Mouse (Mus musculus): ENCODE data around the gene Alox8. TPM values are rescaled to one million over a fixed set of nuclear protein-coding genes. Genes with fewer than 3 reads are reported as not detected.

Alox8 gene
- total RNA-seq, 1 experiment = 1.6 TPM

DNA sequence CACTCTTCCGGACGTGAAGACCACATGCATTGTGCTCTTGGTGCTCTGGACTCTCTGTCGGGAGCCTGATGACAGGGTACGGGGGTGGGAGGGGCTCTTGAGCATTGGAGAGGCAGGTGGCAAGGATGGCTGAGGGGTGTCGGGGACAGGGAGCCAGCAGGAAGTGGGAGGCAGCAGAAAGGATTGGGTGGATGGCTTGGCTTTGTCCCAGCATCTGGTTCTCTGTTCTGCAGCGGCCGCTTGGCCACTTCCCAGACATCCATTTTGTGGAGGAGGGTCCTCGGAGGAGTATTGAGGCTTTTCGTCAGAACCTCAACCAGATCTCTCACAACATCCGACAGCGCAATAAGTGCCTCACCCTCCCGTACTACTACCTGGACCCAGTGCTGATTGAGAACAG lies 28.3 kb downstream of the Alox8 start:
- Histone ChIP-seq H3K9ac (ENCODE audit: insufficient read depth, low read depth, low read length, poor library complexity, severe bottlenecking) (no peak overlapping the region), H3K9me3 (ENCODE audit: control insufficient read depth, insufficient read depth, low read depth, low read length) (no peaks in the 10 kb centered on the region), H3K36me3 (ENCODE audit: control insufficient read depth, insufficient read depth, low read length, poor library complexity, severe bottlenecking) (no peaks in the 10 kb centered on the region), H3K4me1 (ENCODE audit: control insufficient read depth in 2 of 2, insufficient read depth in 2 of 2, low read length in 2 of 2, poor library complexity in 1 of 2) (peaks cover 0 to 3% of the 10 kb centered on the region in 2 experiments; a peak in 2 of 4 replicates), H3K4me3 (ENCODE audit: insufficient read depth in 1 of 2, low read depth in 1 of 2, low read length in 2 of 2, poor library complexity in 1 of 2, severe bottlenecking in 1 of 2) (no peak overlapping the region), H3K27ac (ENCODE audit: insufficient read depth, low read depth, low read length, poor library complexity, severe bottlenecking) (no peak overlapping the region)
- DNase-seq (ENCODE audit: low read depth, low spot score) = no peak
- TF ChIP-seq ZC3H11A (IDR thresholded peaks at IDR 0.05; ENCODE audit: borderline replicate concordance, low read depth, low read length) = no peak
- TF ChIP-seq MAFK (IDR thresholded peaks at IDR 0.05; ENCODE audit: insufficient read depth, low read depth, low read length) = no peak
- TF ChIP-seq HCFC1 (IDR thresholded peaks at IDR 0.05; ENCODE audit: borderline replicate concordance, insufficient read depth, low read length) = no peak
- TF ChIP-seq CHD2 (IDR thresholded peaks at IDR 0.05; ENCODE audit: low read depth, low read length) = no peak
- in situ Hi-C loops (cut with MboI; ENCODE audit: low sequenced_read_pairs in 2 of 2, unreplicated experiment in 2 of 2) = no loop called here

DNA sequence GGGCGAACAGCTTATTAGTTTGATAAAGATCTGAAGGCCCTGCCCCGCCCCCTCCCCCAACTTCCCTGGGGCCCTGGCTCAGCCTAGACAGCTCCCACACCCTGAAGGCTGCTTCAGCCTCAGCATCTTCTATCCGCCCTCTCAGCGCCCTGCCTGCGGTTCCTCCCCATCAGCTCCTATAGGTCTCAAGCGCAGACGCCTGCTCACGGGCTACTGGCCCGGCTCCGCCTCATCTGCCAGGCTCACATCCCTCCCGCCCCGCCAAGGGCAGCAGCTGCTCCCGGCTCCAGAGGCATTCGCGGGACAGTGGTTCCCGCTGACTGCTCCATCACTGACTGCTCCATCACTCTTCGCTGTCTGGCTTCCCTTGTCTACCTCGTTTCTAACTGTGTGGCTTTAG lies 40.8 kb downstream of the Alox8 start, which contains the start of gene Alox12b:
TSS of gene Alox12b (plus strand) at position 190 of the 400 bp plus-strand sequence.
- TF ChIP-seq ZC3H11A (IDR thresholded peaks at IDR 0.05; ENCODE audit: borderline replicate concordance, low read depth, low read length) = no peak
- no peak for TF ChIP-seq HCFC1 (IDR thresholded peaks at IDR 0.05; ENCODE audit: borderline replicate concordance, insufficient read depth, low read length)
- TF ChIP-seq CHD2 (IDR thresholded peaks at IDR 0.05; ENCODE audit: low read depth, low read length) = no peak
- no peak for TF ChIP-seq ZNF384 (IDR thresholded peaks at IDR 0.05; ENCODE audit: low read depth, low read length)
- TF ChIP-seq MAFK (IDR thresholded peaks at IDR 0.05; ENCODE audit: insufficient read depth, low read depth, low read length) = no peak
- Histone ChIP-seq H3K4me1 (ENCODE audit: control insufficient read depth in 2 of 2, insufficient read depth in 2 of 2, low read length in 2 of 2, poor library complexity in 1 of 2) (peaks cover 0 to 8% of the 10 kb centered on the region in 2 experiments; a peak in 2 of 4 replicates), H3K27ac (ENCODE audit: insufficient read depth, low read depth, low read length, poor library complexity, severe bottlenecking) (no peak within 1 kb of the TSS), H3K4me3 (ENCODE audit: insufficient read depth in 1 of 2, low read depth in 1 of 2, low read length in 2 of 2, poor library complexity in 1 of 2, severe bottlenecking in 1 of 2) (peak within 1 kb of the TSS; percentile 41; a peak in 3 of 4 replicates), H3K36me3 (ENCODE audit: control insufficient read depth, insufficient read depth, low read length, poor library complexity, severe bottlenecking) (no peaks in the 10 kb centered on the region), H3K9me3 (ENCODE audit: control insufficient read depth, insufficient read depth, low read depth, low read length) (no peaks in the 10 kb centered on the region), H3K9ac (ENCODE audit: insufficient read depth, low read depth, low read length, poor library complexity, severe bottlenecking) (no peak within 1 kb of the TSS)
- in situ Hi-C loops (cut with MboI; ENCODE audit: low sequenced_read_pairs in 2 of 2, unreplicated experiment in 2 of 2) = no loop called here
- no peak for DNase-seq (ENCODE audit: low read depth, low spot score)

DNA sequence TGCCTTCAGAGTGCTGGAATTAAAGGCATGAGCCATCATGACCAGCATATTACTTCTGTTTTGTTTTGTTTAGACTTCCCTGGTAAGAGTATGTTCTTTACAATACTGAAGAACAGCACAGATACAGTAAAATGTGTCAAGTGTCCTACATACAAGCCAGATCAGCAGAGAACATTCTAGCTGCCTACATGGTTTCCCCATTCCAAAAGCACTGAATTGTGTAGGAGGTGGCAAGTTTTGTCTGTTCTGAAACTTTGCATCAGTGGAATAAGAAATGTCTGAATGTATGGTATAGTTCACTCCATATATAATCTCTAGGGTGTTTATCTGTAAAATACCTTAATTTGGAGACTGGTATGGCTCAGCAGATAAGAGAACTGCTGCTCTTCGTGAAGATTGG lies 42.3 kb downstream of the Alox8 start:
- no peak for TF ChIP-seq CHD2 (IDR thresholded peaks at IDR 0.05; ENCODE audit: low read depth, low read length)
- TF ChIP-seq HCFC1 (IDR thresholded peaks at IDR 0.05; ENCODE audit: borderline replicate concordance, insufficient read depth, low read length) = no peak
- no peak for TF ChIP-seq ZC3H11A (IDR thresholded peaks at IDR 0.05; ENCODE audit: borderline replicate concordance, low read depth, low read length)
- no peak for TF ChIP-seq MAFK (IDR thresholded peaks at IDR 0.05; ENCODE audit: insufficient read depth, low read depth, low read length)
- TF ChIP-seq ZNF384 (IDR thresholded peaks at IDR 0.05; ENCODE audit: low read depth, low read length) = no peak
- no peak overlapping the region for H3K27ac ChIP-seq (ENCODE audit: insufficient read depth, low read depth, low read length, poor library complexity, severe bottlenecking)
- in situ Hi-C loops (cut with MboI; ENCODE audit: low sequenced_read_pairs in 2 of 2, unreplicated experiment in 2 of 2) = no loop called here
- H3K4me1 ChIP-seq (ENCODE audit: control insufficient read depth in 2 of 2, insufficient read depth in 2 of 2, low read length in 2 of 2, poor library complexity in 1 of 2) = peaks cover 0 to 11% of the 10 kb centered on the region in 2 experiments; a peak in 2 of 4 replicates
- no peaks in the 10 kb centered on the region for H3K36me3 ChIP-seq (ENCODE audit: control insufficient read depth, insufficient read depth, low read length, poor library complexity, severe bottlenecking)
- DNase-seq (ENCODE audit: low read depth, low spot score) = no peak
- no peak overlapping the region for H3K4me3 ChIP-seq (ENCODE audit: insufficient read depth in 1 of 2, low read depth in 1 of 2, low read length in 2 of 2, poor library complexity in 1 of 2, severe bottlenecking in 1 of 2)
- no peak overlapping the region for H3K9ac ChIP-seq (ENCODE audit: insufficient read depth, low read depth, low read length, poor library complexity, severe bottlenecking)
- H3K9me3 ChIP-seq (ENCODE audit: control insufficient read depth, insufficient read depth, low read depth, low read length) = no peaks in the 10 kb centered on the region

- H3K9me3 ChIP-seq (ENCODE audit: control insufficient read depth, insufficient read depth, low read depth, low read length) = no peaks in the 10 kb centered on the region
- no peak for DNase-seq (ENCODE audit: low read depth, low spot score)
- H3K36me3 ChIP-seq (ENCODE audit: control insufficient read depth, insufficient read depth, low read length, poor library complexity, severe bottlenecking) = no peaks in the 10 kb centered on the region
- TF ChIP-seq ZC3H11A (IDR thresholded peaks at IDR 0.05; ENCODE audit: borderline replicate concordance, low read depth, low read length) (no peak), ZNF384 (IDR thresholded peaks at IDR 0.05; ENCODE audit: low read depth, low read length) (no peak), HCFC1 (IDR thresholded peaks at IDR 0.05; ENCODE audit: borderline replicate concordance, insufficient read depth, low read length) (no peak), CHD2 (IDR thresholded peaks at IDR 0.05; ENCODE audit: low read depth, low read length) (no peak), MAFK (IDR thresholded peaks at IDR 0.05; ENCODE audit: insufficient read depth, low read depth, low read length) (no peak)
- in situ Hi-C loops (cut with MboI; ENCODE audit: low sequenced_read_pairs in 2 of 2, unreplicated experiment in 2 of 2) = no loop called here
- H3K9ac ChIP-seq (ENCODE audit: insufficient read depth, low read depth, low read length, poor library complexity, severe bottlenecking) = no peak overlapping the region
- H3K4me1 ChIP-seq (ENCODE audit: control insufficient read depth in 2 of 2, insufficient read depth in 2 of 2, low read length in 2 of 2, poor library complexity in 1 of 2) = peaks cover 0 to 11% of the 10 kb centered on the region in 2 experiments; a peak in 2 of 4 replicates
- no peak overlapping the region for H3K27ac ChIP-seq (ENCODE audit: insufficient read depth, low read depth, low read length, poor library complexity, severe bottlenecking)
- H3K4me3 ChIP-seq (ENCODE audit: insufficient read depth in 1 of 2, low read depth in 1 of 2, low read length in 2 of 2, poor library complexity in 1 of 2, severe bottlenecking in 1 of 2) = no peak overlapping the region
Measured at GRCm38 (mm10) chr11:69153831-69154230, 43.8 kb downstream of the Alox8 start.

All from ES-E14 (cell line).